Mouse (Mus musculus) spleen, postnatal 4 days (tissue): ENCODE measurements around the gene 2210407C18Rik.

Experiments used
- DNase-seq, 2 experiments: peaks; one replicate each; pipeline ENCODE4 v3.0.0; 2022; ENCODE audit warnings: low spot score in 2 of 2

The 2210407C18Rik gene

DNA sequence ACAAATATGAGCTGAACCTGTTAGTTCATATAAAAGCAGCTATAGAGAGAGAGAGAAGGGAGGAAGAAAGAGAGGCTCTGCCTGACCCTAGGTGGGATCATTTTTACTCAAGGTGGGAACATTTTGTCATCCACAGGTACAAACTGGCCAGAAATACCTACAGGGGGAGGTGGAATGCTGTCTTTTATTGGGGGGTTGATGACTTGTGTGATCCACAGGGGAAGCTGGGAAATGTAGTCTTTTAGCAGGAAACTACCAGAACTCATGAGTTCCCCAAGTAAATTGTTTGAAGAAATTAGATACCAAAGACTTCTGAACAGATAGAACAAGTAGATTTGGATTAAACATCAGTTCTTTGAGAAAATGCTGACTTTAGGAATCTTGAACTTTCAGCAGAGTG is 13.8 kb downstream of the 2210407C18Rik start:
- no peak for DNase-seq

DNA sequence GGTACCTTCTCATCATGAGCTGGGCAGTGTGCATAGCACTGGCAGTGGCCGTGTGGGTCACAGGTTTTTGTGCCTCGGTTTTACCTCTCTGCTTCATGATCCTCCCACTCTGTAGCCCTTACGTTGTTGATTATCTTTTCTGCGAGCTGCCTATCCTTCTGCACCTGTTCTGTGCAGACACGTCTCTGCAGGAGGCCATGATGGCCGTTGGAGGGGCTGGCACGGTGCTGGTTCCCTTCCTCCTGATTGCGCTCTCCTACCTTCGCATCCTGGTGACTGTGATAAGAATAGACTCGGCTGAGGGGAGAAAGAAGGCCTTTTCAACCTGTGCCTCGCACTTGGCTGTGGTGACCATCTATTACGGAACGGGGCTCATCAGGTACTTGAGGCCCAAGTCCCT is 18.0 kb downstream of the 2210407C18Rik start:
- peak in 1 of 2 experiments; percentile 44 for DNase-seq

DNA sequence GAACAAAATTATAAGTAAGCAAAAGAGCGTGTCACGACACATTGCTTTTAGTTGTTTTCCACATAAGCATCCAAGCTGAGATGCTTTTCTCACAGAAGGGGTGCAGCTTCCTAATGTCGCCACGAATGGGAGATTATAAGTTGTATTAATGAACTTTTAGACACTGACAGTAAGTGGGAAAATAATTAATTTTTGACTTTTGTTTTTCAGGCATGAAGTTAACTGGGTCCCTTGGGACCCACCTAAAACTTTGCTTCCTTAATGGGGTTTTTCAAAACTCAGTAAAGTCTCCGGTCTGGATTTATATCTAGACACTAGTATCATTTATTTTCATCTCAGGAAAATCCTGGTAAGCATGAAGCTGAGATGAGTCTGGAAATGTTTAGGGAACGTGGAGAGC is 21.1 kb downstream of the 2210407C18Rik start, which contains the start of gene Olfr324:
TSS of gene Olfr324 (plus strand) at position 301 of the 400 bp plus-strand sequence.
- no peak for DNase-seq

DNA sequence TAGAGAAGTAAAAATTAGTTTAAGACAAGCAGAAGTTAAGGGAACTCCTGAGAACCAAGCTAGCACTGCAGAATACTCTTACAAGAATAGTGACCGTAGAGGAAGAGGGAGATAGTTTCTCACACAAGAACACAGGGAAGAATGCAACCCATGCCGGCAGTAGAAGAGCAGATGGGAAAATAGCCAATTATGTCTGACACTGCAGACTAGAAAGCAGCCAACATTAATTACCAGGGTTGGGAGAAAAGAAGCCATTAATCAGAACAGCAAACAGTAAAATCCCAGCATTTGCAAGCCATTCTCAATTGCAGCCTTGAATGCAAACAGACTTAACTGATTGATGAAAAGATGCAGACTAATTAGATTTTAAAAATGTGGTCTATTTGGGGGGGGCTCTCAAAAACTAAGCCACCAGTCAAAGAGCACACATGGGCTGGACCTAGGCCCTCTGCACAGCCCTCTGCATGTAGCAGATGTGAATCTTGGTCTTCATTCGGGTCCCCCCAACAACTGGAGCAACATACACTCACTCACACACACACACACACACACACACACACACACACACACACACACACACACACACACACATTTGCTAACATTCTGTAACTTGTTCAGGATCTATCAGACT is 27.1 kb downstream of the 2210407C18Rik start:
- DNase-seq: no peak

DNA sequence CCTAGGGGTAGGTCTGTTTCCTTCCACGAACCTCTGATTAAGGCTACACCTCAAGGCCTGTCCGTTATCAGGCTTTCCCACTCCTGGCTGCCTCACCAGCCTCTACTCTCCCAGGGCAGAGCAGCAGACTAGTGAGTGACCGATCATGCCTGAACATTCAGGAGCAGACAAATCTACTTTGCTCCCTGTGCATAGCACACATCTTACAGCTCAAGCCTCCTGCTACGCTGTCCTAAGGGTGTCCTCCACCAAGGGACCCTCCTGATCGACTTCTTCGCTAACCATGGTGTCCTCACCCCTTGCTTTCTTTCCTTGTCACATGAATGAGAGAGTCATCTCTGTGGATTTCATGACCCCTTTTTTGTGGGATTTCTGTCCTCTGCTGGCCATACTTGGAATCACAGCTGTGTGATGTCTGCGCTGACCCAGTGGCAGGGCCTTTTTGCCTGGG is 28.0 kb downstream of the 2210407C18Rik start:
- peak; percentile 71 to 88 for DNase-seq

DNA sequence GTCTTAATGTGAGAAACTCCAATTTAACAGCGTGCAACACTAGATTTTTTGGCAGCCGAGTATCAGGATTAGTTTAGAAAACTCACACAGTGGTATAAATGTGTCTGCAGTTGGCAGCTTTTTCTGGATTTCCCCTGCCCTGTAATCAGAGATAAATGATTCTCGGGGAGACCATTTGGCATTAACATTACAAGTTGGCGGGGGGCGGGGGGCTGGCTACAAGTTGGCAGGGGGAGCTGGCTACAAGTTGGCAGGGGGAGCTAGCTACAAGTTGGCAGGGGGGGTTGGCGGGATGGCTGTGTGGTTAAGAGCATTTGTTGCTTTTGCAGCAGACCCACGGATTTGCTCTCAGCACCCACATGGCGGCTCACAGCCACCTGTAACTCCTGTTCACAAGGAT is 37.2 kb downstream of the 2210407C18Rik start:
- no peak for DNase-seq

DNA sequence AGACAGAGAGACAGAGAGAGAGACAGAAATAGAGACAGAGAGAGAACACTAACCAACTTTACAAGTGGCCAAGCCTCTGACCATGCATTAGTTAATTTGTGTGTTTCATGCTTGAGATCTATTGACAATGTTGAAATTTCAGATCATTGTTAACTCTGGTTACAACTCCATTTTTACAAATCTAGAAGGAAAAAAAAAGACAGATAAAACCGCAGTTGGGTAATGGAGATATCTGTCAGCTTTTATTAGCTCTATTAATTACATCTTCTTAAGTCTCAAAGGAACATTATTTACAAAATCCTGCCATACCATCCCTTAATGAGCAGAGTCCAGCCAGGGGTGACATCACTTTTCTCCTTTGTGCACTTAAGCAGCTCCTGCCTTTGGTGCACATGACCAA is 38.4 kb downstream of the 2210407C18Rik start, which contains the start of gene Olfr325:
TSS of gene Olfr325 (plus strand) at position 301 of the 400 bp plus-strand sequence.
- DNase-seq: no peak

DNA sequence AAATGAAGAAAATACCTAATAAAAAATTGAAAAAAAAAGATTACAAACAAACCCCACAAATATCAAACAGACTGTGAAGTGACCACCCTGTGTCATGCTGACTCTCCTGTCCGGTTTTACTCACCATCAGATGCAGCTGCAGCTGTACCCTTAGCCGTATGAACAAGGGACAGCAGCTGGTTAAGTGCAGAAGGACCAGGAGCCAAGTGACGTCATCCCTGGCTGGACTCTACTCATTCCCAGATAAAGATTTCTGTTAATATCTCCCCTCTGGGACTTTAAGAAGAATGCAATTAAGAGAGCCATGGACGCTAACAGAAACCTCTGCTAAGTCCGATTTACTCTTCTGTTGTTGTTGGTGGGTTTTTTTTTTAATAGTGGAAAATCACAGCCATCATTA is 45.5 kb downstream of the 2210407C18Rik start, which contains the start of gene Olfr224:
TSS of gene Olfr224 (minus strand) at position 149 of the 400 bp plus-strand sequence.
- no peak for DNase-seq
